In genomic region chr19:38539338-38539737, GRCm38 (mm10) we compare ENCODE assay signal across 28 mouse cellular contexts. TPM values are rescaled to one million over a fixed set of nuclear protein-coding genes. Genes with fewer than 3 reads are reported as not detected.
A peak's percentile ranks its signal among the peaks of the same experiment; 100 is the strongest.
DNase-seq lines count a peak whose midpoint lies in the region; ATAC-seq lines count a peak whose summit lies in the region.
"Had no signal": no experiment of that assay in that cellular context is flagged by ENCODE, and none has a peak within 500 bp of the region (broad histone marks: within the 10 kb centered on the region; RNA-seq: fewer than 3 reads in every experiment).

No protein-coding gene starts in this region.

- H3K4me1 ChIP-seq in heart, embryonic 12.5 days (replicated peaks), result no peaks in the 10 kb centered on the region
- peaks cover 54% of the 10 kb centered on the region for H3K4me1 ChIP-seq in limb, embryonic 12.5 days (replicated peaks)
- H3K4me1 ChIP-seq: heart, embryonic 15.5 days had no signal

- no peak overlapping the region for H3K4me3 ChIP-seq in heart, embryonic 12.5 days
- no peak overlapping the region for H3K4me3 ChIP-seq in limb, embryonic 12.5 days (replicated peaks)
- H3K4me3 ChIP-seq: forebrain, embryonic 13.5 days; heart, embryonic 15.5 days; midbrain, embryonic 10.5 days; myocyte; neural tube, embryonic 13.5 days had no signal

- ATAC-seq in heart, embryonic 12.5 days (ENCODE audit: insufficient number of reproducible peaks, low FRiP score), result no peak
- no peak for ATAC-seq in limb, embryonic 12.5 days (ENCODE audit: insufficient number of reproducible peaks, insufficient read depth, low FRiP score, low TSS enrichment, low read depth)
- ATAC-seq: CD4-positive, CD25-positive, alpha-beta regulatory T cell, adult 4 months; forebrain, embryonic 13.5 days; hindbrain, postnatal 0 days; intestine, embryonic 16.5 days; liver, postnatal 0 days; lung, postnatal 0 days; midbrain, embryonic 16.5 days had no signal

- no peaks in the 10 kb centered on the region for H3K9me3 ChIP-seq in heart, embryonic 12.5 days (replicated peaks)
- no peaks in the 10 kb centered on the region for H3K9me3 ChIP-seq in limb, embryonic 12.5 days
- H3K9me3 ChIP-seq: forebrain, embryonic 13.5 days; heart, embryonic 15.5 days; midbrain, embryonic 10.5 days; neural tube, embryonic 13.5 days had no signal

- WGBS in heart, embryonic 12.5 days, result 60% methylated on average over 3 of the region's 3 CpGs
- WGBS in limb, embryonic 12.5 days, result 59% methylated on average over 3 of the region's 3 CpGs

- no peak overlapping the region for H3K27ac ChIP-seq in heart, embryonic 12.5 days (ENCODE audit: poor library complexity, severe bottlenecking)
- H3K27ac ChIP-seq in limb, embryonic 12.5 days, result peak overlapping the region; percentile 77
- H3K27ac ChIP-seq: forebrain, embryonic 13.5 days; heart, embryonic 15.5 days; hindbrain, postnatal 0 days; macrophage; midbrain, embryonic 10.5 days; neural tube, embryonic 13.5 days had no signal

- no peaks in the 10 kb centered on the region for H3K36me3 ChIP-seq in heart, embryonic 12.5 days
- no peaks in the 10 kb centered on the region for H3K36me3 ChIP-seq in limb, embryonic 12.5 days
- H3K36me3 ChIP-seq: heart, embryonic 15.5 days; midbrain, embryonic 10.5 days; neural tube, embryonic 13.5 days had no signal

- DNase-seq in gastrocnemius, adult 18-20 months (ENCODE audit: low spot score), result peak; percentile 56
- no peak for DNase-seq in gastrocnemius, postnatal 4 days (ENCODE audit: low spot score in 2 of 2)
- peak; percentile 54 for DNase-seq in heart, adult 9 months (ENCODE audit: low spot score in 2 of 2)
- no peak for DNase-seq in frontal cortex, postnatal 36 days (ENCODE audit: low spot score in 2 of 2)
- no peak for DNase-seq in right cerebral cortex, postnatal 36 days (ENCODE audit: low spot score in 2 of 2)
- DNase-seq: adrenal gland, postnatal 25 days; cerebellum, postnatal 10 days; gastrocnemius, postnatal 36 days; kidney, postnatal 36 days; layer of hippocampus, postnatal 36 days; liver, postnatal 0 days; retina, postnatal 1 day; right cerebral cortex, postnatal 25 days; thymus, postnatal 25 days had no signal

- H3K27me3 ChIP-seq in heart, embryonic 12.5 days (replicated peaks), result no peaks in the 10 kb centered on the region
- no peaks in the 10 kb centered on the region for H3K27me3 ChIP-seq in limb, embryonic 12.5 days
- H3K27me3 ChIP-seq: forebrain, embryonic 13.5 days; heart, embryonic 15.5 days; neural tube, embryonic 13.5 days had no signal

- no peak overlapping the region for H3K9ac ChIP-seq in heart, embryonic 12.5 days
- no peak overlapping the region for H3K9ac ChIP-seq in limb, embryonic 12.5 days (replicated peaks)
- H3K9ac ChIP-seq: forebrain, embryonic 13.5 days; heart, embryonic 15.5 days; liver, postnatal 0 days; neural tube, embryonic 13.5 days had no signal

- no peak overlapping the region for H3K4me2 ChIP-seq in heart, embryonic 12.5 days
- H3K4me2 ChIP-seq in limb, embryonic 12.5 days, result no peak overlapping the region
- H3K4me2 ChIP-seq: forebrain, embryonic 13.5 days; heart, embryonic 15.5 days; liver, embryonic 11.5 days; neural tube, embryonic 13.5 days had no signal

RNA-seq across cellular contexts. Expression of gene Plce1, which starts 58.4 kb away (rescaled TPM):
- total RNA-seq in gastrocnemius, adult 18-20 months (2021), result 1 to 10 TPM; 4.5 to 6.0 TPM
- 10 to 100 TPM; 53.1 to 56.9 TPM for total RNA-seq in gastrocnemius, postnatal 4 days (2021)
- 8.4 and 10.5 TPM in 2 replicates for polyA plus RNA-seq in heart, embryonic 12.5 days (2016; fragmentation: Nextera tagmentation; extraction: Ambion mirVana)
- polyA plus RNA-seq in limb, embryonic 12.5 days (2016; fragmentation: Nextera tagmentation; extraction: Ambion mirVana), result 6.7 and 7.1 TPM in 2 replicates
- polyA plus RNA-seq: macrophage had no signal

Comparison
In these comparisons a context has a peak if more than half of its experiments do, and no peak if none do; other contexts are left out.
1. DNase-seq: peak in gastrocnemius, adult 18-20 months (single experiment) and heart, adult 9 months (2 of 2); none in gastrocnemius, postnatal 4 days (0 of 2), frontal cortex, postnatal 36 days (0 of 2) and right cerebral cortex, postnatal 36 days (0 of 2).
2. RNA of gene Plce1, which starts 58.4 kb away (total RNA-seq): 53.1 to 56.9 TPM in gastrocnemius, postnatal 4 days; 4.5 to 6.0 TPM in gastrocnemius, adult 18-20 months; every median in the first group is over 4 times any median in the second.